Mouse (Mus musculus): ENCODE measurements around the gene Fbxl14.

The Fbxl14 gene

DNA sequence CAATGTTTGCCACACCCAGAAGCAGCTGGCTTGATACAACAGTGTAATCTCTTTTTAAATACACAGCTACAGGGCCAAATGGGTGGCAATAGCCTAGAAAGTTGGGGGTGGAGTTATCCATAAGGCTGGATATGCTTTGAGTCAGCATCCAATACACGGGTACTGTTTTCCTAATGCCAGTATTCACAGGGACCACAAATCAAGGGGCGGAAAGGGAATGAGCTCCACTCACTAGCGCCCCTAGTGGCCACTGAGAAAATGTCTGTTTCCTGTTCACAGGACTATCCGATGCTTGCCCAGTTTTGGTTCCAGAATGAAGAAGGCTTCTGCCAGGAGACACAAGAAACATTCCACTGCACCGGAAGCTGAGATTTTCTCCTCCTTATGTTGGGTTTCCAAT is 7.3 kb upstream of the Fbxl14 start:
- peak; percentile 81 for DNase-seq

DNA sequence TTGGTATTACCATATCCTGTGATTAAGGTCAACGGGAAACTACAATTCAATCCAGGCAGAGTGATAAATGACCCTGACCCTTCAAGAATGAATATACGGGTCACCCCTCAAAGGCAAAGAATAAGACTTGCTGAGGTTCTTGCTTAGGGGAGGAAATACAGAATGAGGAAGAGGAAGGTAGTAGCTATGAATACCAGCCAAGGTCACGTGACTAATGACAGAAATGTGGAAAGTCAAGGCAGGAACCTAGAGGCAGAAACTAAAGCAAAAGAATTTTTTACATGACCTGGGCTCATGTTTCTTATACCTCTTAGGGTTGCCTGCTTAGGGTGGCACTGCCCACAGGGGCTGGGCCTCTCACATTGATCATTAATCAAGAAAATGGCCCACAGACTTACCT is 6.8 kb upstream of the Fbxl14 start:
- no peak for DNase-seq

DNA sequence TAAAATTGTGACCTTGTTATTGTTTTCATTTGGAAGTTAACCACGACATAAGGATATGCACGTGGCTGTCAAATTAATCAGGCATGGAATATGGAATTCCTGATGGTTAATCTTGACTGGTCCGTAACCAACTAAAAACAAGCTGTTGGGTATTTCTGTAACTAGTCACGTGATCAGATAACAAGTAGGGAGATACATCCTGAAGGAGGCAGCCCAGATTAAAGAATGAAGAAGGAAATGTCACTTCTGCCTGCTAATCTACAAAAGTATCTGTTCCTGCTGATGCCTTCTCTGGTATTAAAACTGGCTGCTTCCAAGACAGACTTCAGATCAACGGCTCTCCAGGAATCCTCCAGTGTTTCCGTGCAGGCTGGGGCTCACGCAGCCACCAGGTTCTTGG is 6.0 kb upstream of the Fbxl14 start:
- DNase-seq, result no peak

DNA sequence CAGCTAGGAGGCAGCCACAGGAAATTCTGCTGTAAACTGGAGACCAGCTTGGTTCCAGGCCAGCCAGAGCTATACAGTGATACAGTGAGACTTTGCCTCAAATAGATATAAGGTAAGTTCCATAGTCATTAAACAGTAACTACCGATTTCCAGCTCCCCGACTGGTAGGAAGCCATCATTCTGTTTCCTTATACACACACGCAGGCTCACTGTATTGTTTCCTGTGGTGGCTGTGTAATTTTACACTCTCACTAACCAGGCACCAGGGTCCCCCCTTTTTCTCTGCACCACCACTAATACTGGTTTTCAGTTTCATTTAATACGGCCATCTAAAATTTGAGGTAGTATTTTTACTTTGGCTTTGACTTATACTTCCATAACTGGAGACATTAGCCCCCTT is 5.5 kb upstream of the Fbxl14 start:
- no peak for DNase-seq

DNA sequence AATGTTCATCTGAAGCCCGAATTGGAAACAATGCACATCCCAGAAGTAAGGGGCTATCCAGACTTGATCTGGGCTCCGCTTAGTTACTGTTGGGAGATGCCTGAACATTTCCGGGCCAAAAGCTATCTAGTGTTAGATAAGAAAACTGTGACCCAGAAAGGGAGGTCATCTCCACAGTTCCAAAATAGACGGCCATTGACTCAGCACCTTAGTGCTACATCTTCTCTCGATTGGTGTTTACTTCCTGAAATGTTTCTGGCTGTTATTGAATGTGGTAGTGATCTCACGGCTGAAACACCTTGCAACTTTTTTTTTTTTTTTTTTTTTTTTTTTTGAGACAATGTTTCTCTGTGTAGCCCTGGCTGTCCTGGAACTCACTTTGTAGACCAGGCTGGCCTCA is 3.5 kb upstream of the Fbxl14 start:
- DNase-seq, result no peak

DNA sequence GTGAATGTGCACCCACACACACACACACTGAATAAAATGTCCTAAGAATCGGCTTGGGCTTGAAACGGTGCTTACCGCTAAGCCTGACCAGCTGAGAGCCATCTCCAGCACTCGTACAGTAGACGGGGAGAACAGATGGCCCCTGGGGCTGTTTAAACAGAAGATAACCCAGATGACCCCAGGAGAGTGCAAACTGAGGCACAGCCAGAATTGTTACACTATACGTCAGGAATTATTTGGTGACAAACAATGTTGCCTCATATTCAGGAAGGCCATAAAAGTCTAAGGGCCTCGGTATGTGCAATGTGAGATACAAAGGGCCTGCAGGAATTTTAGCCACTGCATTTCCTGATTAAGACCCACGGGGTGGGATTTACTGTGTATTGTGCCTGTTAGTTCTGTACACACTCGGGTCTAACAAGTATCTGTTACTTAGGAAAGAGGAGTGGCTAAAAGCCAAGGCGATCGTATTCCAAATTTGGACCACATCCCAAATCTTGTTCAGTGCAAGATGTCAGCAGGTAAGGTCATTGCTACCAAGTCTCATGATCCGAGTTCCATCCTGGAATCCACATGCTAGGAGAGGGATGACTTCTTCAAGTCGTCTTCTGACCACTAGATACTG is 1.7 kb upstream of the Fbxl14 start:
- DNase-seq, result no peak

DNA sequence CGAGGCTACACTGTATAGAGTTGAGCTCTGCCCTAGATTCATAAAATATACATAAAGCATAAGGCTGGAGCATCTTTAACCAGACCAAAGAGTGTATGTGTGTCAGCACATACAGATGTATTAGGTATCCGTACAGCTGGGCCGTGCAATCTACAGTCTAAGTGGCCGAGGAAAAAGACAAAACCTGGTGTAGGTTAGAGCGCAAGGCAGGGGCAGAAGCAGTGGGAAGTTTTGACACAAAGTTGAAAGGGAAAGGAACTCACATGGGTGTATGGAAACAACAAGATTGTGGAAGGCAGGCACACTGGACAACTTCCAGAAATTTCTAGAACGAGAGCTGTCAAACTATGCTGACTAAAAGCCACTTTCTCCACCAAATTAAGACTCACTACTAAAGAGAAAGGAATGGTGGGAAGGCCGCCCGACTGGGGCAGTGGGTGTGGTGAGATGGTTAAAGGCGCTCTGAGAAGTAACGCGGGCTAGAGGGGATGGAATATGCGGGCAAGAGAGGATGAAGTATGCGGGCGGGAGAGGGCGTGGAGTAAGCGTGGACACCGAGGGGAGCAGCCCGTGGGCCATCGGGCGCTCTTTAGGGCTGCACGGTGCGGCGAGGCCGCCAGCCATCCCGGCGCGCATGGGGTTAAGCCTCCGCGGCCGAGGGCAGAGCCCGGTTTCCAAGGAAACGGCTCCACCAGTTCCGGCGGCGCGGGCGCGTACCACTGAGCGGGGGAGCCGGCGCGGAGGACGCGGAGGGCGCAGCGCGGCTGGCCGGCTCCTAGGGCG is 717 bp upstream of the Fbxl14 start:
- peak; percentile 92 for DNase-seq

DNA sequence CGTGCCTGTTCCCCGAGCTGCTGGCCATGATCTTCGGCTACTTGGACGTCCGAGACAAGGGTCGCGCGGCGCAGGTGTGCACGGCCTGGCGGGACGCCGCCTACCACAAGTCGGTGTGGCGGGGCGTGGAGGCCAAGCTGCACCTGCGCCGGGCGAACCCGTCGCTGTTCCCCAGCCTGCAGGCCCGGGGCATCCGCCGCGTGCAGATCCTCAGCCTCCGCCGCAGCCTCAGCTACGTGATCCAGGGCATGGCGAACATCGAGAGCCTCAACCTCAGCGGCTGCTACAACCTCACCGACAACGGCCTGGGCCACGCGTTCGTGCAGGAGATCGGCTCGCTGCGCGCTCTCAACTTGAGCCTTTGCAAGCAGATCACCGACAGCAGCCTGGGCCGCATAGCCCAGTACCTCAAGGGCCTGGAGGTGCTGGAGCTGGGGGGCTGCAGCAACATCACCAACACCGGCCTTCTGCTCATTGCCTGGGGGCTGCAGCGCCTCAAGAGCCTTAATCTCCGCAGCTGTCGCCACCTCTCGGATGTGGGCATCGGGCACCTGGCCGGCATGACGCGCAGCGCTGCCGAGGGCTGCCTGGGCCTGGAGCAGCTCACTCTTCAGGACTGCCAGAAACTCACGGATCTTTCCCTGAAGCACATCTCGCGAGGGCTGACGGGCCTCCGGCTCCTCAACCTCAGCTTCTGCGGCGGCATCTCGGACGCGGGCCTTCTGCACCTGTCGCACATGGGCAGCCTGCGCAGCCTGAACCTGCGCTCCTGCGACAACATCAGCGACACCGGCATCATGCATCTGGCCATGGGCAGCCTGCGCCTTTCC is 623 bp downstream of the Fbxl14 start:
- DNase-seq, result peak; percentile 81

DNA sequence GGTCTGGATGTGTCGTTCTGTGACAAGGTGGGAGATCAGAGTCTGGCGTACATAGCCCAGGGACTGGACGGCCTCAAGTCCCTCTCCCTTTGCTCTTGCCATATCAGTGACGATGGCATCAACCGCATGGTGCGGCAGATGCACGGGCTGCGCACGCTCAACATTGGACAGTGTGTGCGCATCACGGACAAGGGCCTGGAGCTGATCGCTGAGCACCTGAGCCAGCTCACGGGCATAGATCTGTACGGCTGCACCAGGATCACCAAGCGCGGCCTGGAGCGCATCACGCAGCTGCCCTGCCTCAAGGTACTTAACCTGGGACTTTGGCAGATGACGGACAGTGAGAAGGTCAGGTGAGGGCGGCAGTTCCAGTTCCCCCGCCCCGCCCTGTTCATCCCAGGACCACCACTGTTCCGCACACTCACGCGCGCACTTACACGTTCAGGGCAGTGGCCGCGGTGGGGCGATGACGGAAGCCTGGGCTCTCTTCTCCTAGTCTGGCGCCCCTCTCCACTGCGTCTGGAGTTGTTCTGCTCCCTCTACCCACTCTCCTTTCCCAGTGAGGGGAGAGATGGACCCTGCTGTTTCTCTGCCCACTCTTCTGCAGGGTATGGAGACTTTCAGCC is 1.4 kb downstream of the Fbxl14 start:
- DNase-seq, result peak; percentile 73

DNA sequence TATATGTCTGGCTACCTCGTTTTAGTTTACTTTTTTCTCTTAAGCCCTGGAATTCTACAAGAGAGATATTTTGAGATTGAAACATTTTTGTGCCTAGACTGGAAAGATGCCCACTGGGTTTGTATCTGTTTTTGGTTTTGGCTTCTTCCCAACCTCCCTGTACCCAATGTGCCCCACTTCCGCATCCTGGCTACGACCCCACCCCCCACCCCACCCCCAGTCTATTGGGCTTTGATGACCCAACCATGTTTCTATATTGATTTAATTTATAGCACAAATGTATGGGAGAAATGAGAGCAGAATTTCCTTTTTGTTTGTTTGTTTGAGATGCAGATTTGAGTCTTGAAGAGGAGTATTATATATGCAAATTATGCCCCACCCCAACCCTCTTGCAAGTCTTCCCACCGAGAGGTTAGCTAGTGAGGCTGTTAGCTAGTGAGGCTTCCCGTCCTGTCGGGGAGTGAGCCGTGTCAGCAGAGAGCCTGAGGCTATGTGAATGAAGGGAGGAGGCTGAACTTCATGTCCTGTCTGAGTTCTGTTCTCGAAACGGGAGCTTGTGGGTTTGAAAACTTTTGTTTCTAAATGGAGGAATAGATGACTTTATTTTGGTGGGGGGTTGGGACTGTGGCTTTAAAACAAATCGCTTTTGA is 2.4 kb downstream of the Fbxl14 start:
- peak; percentile 59 for DNase-seq

DNA sequence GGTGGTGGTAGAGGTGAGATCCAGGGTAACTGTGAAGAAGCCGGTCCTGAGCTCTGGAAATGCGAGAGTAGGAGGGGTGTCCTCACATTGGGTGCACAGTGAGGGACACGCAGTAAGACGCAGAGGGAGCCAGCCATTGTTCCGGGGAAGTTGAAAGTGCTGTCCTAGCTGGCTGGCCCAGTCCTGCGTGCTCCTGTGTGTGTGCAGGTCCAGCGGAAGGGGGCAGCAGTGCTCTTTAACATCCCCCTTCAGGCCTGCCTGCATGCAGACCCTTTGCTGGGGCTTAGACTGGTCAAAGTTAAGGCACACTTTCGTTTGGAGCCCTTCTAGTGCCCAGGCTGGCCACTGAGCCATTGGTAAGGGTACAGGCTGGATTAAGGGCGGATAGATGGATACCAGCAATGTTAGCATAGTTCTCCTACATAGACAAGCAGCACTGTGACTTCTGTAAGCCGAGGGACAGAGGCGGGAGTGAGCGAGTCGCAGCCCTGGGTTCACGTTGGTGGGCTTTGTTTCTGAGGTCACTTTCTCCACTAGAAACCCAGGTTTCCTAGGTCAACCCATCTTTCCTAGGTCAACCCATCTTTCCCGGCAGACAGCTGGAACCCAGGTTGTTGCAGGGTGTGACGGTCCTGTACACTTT is 3.6 kb downstream of the Fbxl14 start:
- peak; percentile 38 for DNase-seq

DNA sequence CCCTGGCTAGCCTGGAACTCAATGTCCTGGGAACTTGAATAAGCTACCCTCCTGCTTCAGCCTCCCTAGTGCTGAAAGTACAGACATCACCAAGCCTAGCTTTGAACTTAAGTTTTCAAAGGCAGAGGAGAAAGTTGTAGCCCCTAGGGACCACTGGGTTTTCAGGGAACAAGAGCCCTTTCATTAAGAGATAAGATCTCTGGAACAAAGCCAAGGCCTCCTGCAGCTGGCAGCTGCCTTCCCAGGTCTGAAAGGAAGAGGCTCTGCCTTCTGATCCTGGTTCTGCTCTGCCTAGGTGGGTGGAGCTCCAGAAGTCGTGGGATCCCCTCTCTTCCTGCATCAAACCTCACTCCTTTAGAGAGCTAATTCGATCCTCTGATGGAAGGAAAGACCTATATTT is 6.0 kb downstream of the Fbxl14 start:
- DNase-seq, result no peak

DNA sequence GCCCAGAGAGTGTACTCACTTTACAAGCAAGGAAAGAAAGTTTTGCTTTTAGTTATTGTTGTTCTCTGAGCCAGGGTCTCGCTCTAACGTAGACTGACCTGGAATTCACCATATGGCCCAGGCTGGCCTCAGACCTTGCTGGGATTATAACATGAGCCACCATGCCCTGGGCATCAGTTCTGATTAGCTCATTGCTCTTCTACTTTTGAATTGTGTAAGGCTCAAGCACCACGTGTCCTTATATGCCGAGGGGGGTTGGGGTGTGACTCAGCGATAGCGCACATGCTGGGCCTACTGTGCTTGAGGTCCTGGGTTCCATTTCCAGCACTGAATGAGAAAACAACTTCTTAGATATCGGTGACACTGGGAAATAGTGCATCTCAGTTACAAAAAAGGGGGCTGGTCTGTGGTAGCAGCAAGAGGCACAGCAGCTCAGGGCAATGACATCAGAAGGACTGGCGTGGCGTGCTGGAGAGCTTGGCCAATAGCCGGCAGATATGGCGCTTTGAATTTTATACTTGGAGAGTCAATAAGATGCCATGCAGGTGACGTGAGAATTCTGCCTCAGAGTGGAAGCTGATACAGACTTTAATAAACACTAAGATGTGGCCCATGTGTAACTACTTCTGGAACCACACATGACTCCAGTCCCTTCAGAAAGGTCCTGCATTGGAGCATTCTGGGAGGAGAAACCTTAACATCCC is 7.1 kb downstream of the Fbxl14 start:
- no peak for DNase-seq

DNA sequence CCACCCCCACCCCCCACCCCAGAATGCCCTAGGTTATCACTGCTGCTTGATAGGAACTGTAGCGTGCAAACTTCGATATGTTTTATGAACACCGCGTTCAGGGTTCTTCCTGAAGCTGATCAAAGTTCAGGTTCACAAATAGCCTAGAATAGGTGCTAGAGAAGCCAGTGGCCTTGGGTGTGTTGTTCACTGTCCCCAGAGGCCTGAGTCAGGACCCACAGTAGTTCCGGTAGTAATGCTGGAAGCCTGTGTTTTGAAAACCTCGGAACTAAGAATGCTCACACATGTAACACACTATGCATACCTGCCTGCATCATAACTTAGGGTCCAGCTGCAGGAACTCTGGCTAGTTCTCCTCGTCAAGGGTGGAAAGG is 7.6 kb downstream of the Fbxl14 start:
- DNase-seq, result no peak

DNA sequence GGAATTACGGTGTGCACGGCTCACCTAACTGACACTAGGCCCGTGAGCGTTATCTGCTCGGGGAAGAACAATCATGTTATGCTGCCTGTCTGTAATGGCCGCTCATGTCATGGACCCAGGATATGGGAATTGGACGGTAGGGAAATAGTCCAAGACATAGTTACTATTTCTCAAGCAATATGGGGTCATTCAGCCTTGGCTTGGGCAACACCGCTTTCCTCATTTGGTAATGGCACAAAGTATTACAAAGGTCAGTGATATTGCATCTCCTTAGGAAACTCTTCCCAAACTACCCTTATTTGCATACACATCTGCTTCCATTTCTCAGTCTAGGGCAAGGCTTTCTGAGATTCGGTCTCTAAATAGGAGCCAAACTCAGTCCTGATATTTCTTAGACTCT is 8.2 kb downstream of the Fbxl14 start:
- DNase-seq, result no peak

DNA sequence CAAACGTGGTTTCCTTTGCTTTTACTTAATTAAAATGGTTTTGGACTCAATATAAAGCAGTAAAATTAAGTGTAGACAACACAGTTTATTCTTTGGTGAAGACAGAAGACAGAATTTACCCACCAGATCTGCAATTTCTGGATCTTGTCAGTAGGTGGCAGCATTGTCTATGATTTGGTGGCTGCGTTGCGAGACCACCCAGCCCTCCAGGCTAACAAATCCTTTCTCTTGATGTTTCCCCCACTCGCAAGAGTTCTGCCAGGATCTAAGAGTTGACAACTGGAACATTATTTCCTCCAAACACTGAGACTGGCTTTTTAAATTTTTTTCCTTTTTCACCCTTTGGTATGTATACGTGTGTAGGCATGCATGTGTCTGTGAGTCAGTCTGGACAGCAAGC is 10.3 kb downstream of the Fbxl14 start:
- DNase-seq, result peak; percentile 73

DNA sequence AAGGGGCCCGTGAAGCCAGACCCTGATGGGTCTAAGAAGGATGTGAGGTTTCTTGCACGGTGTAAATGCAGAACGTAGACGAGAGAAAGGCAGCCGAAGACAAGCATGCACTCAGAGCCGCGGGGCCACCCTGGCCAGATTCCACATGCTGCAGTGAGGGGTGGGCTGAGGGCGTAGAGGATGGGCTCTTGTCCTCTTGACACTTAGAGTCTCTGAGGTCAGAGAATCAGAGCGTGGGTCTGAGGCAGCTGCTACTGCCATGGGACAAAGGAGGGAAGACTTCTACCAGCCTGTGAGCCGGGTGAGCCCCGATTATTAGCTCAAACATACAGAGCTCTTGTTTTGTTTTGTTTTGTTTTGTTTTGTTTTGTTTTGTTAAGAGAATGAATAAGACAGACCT is 11.1 kb downstream of the Fbxl14 start:
- no peak for DNase-seq

DNA sequence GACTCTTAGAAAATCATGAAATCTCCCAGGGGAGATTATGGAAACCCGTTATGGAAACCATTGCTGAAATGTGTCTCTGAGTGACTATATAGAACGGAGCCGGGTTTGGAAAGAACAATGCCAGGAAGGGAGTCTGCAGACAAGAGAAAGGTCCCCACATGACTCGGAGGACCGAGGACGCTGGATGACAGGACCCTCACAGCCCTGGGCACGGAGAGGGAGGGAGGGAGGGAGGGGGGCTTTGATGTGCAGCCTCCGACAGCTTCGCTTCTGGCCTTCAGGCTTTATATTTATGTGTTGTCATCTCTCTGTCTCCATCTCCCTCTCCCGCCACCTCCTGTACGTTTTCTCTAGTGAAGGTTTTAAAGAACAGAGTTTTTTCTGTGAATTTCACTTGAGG is 11.5 kb downstream of the Fbxl14 start:
- no peak for DNase-seq

DNA sequence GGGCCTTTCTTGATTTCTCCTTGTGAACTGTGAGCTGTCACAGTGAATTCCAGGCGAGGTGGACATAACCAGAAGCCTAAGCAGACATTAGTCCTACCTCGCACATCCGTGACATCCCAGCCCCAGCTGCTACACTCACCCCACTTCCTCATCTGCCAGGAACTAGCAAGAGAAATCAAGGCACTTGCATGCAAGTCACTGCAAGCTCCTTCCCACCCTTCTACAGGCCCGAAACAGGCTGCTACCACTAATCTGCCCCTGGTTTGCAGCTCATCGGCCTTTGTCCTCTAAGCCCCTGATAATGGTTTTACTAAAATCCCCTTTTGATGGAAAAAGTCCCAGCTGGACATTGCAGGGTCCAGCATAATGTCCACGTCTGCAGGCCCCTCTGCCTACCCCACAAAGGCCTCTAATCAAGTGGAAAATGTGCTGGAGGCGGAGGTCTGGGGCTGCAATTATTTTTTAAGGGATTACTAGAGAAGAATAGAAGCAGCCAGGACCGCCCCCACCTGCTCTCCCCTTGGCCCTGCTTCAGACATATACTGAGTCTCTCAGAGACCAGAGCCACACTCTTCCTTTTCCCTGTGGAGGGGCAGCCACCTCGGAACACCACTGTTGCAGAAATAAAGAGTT is 12.6 kb downstream of the Fbxl14 start:
- DNase-seq, result no peak

DNA sequence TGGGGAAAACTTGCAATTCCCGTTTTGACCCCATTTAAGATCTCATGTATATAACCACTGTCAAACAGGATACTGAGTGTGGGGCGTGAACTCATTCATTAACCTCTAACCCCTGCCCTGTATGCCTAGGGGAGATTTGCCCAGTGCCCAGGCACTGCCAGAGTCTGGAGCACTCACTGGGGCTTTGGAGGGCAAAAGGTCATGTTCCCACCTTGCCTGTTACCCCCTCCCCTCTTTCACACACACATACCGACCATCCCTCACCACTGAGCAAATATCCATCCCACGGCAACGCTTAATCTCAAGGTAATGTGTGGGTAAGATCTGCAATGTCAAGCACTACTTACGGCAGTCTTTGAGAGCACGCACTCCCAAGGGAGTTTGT is 13.2 kb downstream of the Fbxl14 start:
- DNase-seq, result no peak

DNA sequence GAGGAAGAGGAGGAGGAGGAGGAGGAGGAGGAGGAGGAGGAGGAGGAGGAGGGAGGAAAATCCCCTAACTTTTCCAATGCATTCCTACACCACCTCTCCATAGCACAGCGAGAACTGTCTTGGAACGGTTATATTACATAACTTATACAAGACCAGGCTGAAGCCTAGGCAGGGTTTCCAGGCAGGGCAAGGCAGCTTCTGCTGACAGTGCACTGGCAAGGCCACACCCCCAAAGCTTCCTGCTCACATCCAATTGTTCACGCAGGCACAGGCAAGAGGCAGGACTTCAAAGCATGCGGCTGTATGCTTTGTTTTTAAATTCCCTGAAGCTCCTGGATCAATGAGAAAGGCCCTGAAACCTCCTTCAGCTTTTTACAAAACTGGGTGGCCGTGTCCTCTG is 19.8 kb downstream of the Fbxl14 start:
- peak; percentile 78 for DNase-seq
